Mouse (Mus musculus): ENCODE results near the gene Ncaph.
A peak's percentile ranks its signal among the peaks of the same experiment; 100 is the strongest.
"Not testable (repeated sequence)": the region's sequence is repeated elsewhere in the genome, so short reads cannot be mapped to it uniquely, and the experiment has no call there.

The Ncaph gene

DNA sequence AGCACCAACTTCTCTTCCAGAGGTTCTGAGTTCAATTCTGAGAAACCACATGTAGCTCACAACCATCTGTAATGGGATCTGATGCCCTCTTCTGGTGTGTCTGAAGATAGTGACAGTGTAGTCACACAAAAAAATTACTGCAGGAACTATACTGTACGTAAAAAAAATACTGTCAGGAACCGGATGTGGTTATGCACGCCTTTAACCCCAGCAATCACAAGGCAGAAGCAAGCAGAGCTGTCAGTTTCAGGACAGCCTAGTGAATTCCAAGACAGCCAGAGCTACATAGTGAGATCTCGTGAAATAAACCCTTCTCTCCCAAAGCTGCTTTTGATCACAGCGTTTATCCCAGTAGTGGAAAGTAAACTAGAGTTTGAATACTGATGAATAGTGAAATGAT, 47.5 kb downstream of the Ncaph start:
- DNase-seq (ENCODE audit: low read depth, low spot score) = no peak

- no peak for DNase-seq (ENCODE audit: low read depth, low spot score)
These were observed 53.0 kb downstream of the Ncaph start for GRCm38 (mm10) chr2:127080591-127081218.

GRCm38 (mm10) chr2:127079881-127080590, 53.7 kb downstream of the Ncaph start:
- no peak for DNase-seq (ENCODE audit: low read depth, low spot score)

DNA sequence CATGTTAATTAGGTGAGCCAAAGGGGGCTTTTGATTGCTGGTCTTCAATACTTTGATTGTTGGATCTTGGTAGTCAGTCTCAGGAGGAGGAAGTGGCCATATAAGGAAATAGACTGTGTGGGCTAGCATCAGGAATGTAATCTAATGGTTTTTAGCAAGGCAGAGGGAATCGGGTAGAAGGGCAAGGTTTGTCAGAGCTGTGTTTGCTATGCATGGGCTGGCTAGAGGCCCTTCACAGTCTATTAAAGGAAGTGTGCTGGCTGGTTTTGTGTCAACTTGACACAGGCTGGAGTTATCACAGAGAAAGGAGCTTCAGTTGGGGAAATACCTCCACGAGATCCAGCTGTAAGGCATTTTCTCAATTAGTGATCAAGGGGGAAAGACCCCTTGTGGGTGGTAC, 54.7 kb downstream of the Ncaph start:
- DNase-seq (ENCODE audit: low read depth, low spot score) = not testable (repeated sequence)

DNA sequence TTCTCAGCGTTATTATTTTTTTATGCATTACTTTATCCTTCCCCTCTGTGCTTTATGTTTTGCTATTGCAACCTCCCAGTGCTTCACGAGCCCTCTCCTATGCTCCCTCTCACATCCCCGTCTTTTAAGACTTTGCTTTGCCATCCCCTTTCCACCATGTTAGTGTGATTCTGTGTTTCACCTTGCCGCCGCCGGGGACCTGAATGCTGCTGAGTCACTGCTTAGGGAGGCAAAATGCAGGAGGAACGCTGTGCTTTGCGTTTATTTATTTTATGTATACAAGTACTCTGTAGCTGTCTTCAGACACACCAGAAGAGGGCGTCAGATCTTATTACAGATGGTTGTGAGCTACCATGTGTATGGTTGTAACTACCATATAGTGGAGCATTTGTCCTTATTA, 56.1 kb downstream of the Ncaph start:
- no peak for DNase-seq (ENCODE audit: low read depth, low spot score)

GRCm38 (mm10) chr2:127074116-127074515, 59.6 kb downstream of the Ncaph start:
- no peak for DNase-seq (ENCODE audit: low read depth, low spot score)

- DNase-seq (ENCODE audit: low read depth, low spot score) = no peak
These were observed 62.9 kb downstream of the Ncaph start for GRCm38 (mm10) chr2:127070879-127071278.

DNA sequence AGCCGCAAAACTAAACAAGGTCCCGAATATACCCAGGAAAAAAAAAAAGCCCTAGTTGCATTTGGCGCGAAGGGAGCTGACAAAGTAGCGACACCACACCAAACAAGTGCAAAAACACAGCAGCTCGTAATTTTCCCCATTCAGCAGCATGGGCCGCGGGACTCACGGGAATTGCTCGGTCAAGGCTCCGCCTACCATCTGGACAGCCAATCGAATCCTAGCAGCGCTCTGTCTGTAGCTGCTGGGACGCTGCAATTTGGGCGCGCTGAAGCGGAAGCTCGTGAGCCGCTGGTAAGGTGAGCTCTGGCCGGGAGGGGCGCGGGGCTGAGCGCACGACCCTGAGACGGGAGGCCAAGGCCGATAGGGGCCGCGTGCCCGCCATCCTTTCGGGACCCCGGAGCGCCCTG, 63.3 kb downstream of the Ncaph start, which contains the start of gene Blvra:
Gene Blvra (plus strand): TSS at position 231 of the 407 bp plus-strand sequence.
- DNase-seq (ENCODE audit: low read depth, low spot score) = peak; percentile 81

GRCm38 (mm10) chr2:127069781-127070434, 63.8 kb downstream of the Ncaph start:
- no peak for DNase-seq (ENCODE audit: low read depth, low spot score)

DNA sequence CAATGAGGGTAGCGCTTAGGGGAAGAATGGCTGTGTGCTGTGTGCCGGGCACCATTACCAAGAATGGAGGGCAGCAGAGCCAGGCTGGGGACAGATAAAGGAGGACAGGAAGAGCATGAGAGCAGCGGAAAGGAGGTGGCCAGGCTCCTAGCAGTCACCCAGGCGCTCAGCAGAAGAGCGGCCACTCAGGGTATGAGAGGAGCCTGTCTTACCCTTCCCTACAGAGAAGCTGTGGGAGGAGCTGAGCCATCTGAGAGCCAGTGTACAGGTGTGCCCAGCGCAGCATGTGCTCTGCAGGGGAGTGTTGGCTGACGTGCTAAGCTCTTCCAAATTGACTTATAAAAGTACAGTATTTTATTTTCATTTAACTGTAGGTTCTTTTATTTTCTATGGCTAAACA, 64.9 kb downstream of the Ncaph start:
- DNase-seq (ENCODE audit: low read depth, low spot score) = no peak

DNA sequence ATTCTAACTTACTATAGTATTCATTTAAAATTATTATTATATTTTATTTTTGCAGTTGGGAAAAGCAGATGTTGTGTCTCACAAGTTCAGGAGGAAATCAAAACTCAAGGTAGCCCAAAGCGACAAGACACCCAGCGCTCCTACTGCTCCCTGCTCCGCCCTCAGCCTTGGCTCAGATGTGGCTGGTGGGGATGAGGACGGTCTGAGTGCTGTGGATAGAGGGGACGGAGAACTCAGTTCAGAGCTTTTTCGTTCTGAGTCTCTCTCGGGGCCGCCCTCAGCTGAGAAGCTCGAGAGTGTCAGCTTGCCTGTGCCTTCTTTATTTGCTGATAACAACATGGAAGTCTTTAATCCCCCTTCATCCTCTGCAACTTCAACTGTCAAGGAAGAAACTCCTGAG, 72.3 kb downstream of the Ncaph start:
- DNase-seq (ENCODE audit: low read depth, low spot score) = no peak

Measured in skeletal muscle tissue, adult 2 months (tissue).